Mouse (Mus musculus) liver, adult 2 months (tissue): Measurements from ENCODE around the gene Med25.

Source experiments
- CTCF ChIP-seq: fragments of 200-500 bp; IDR thresholded peaks from 2 replicates; pipeline ENCODE4 v1.5.1; 2011; ENCODE audit warnings: low read depth, low read length, control low read depth
- POLR2A ChIP-seq: fragments of 200-500 bp; IDR thresholded peaks from 2 replicates; pipeline ENCODE4 v1.6.1; 2011; ENCODE audit warnings: low read length, control low read depth; ENCODE audit not compliant: insufficient read depth; ENCODE audit errors: extremely low read depth

DNA sequence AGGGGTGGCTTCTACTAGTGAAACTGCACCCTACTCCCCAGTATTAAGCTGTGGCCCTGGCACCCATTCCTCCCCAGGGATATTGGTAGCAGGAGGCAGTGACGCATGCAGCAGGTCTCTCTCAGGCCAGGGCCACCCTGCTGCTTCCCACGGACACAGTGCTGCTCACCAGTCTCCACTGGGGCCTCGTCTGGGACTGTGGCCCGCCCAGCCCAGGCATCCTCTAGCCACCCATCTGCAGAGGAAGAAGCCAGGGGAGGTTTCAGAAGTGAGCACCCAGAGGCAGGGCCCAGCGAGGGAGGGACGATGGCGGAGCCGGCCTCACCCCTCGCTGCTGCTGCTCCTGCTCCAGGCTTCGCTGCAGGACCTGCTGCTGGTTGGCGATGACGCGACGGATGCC is 29.3 kb downstream of the Med25 start:
- TF ChIP-seq CTCF (no peak), POLR2A (no peak)
